Mouse (Mus musculus): ENCODE measurements around the gene Chd4. TPM values are rescaled to one million over a fixed set of nuclear protein-coding genes. Genes with fewer than 3 reads are reported as not detected.
"Not testable (repeated sequence)": the region's sequence is repeated elsewhere in the genome, so short reads cannot be mapped to it uniquely, and the experiment has no call there.

The Chd4 gene
- polyA plus RNA-seq, 1 experiment from 2014 or later, result 123 TPM

- ATAC-seq (ENCODE audit: low FRiP score), result no peak
- H3K4me3 ChIP-seq, result no peak overlapping the region
- no peak overlapping the region for H3K9ac ChIP-seq
- no peak overlapping the region for H3K27ac ChIP-seq
- no peaks in the 10 kb centered on the region for H3K27me3 ChIP-seq
- WGBS, result 89% methylated on average over 15 of the region's 15 CpGs
- H3K9me3 ChIP-seq, result no peaks in the 10 kb centered on the region
- H3K4me1 ChIP-seq (replicated peaks), result peaks cover 40% of the 10 kb centered on the region
- H3K4me2 ChIP-seq, result no peak overlapping the region
- H3K36me3 ChIP-seq, result peaks cover 74% of the 10 kb centered on the region
These were observed 63.2 kb downstream of the Chd4 start for GRCm38 (mm10) chr6:125158944-125159492.

GRCm38 (mm10) chr6:125159773-125160557 lies 64.2 kb downstream of the Chd4 start:
- Histone ChIP-seq H3K4me3 (no peak overlapping the region), H3K36me3 (peaks cover 72% of the 10 kb centered on the region)
- 83% methylated on average over 7 of the region's 7 CpGs for WGBS

GRCm38 (mm10) chr6:125160558-125160853 lies 64.7 kb downstream of the Chd4 start:
- peaks cover 68% of the 10 kb centered on the region for H3K36me3 ChIP-seq
- no peak overlapping the region for H3K27ac ChIP-seq
- ATAC-seq (ENCODE audit: low FRiP score), result no peak
- H3K4me1 ChIP-seq (replicated peaks), result peaks cover 46% of the 10 kb centered on the region
- H3K27me3 ChIP-seq, result no peaks in the 10 kb centered on the region
- H3K4me2 ChIP-seq, result no peak overlapping the region
- H3K4me3 ChIP-seq, result no peak overlapping the region
- 61% methylated on average over 10 of the region's 10 CpGs for WGBS
- no peak overlapping the region; the same call in 1 of the 2 replicates for H3K9ac ChIP-seq
- H3K9me3 ChIP-seq, result no peaks in the 10 kb centered on the region

More at GRCm38 (mm10) chr6:125159773-125160557, 64.2 kb downstream of the Chd4 start:
- Histone ChIP-seq H3K27ac (no peak overlapping the region), H3K27me3 (no peaks in the 10 kb centered on the region), H3K9me3 (no peaks in the 10 kb centered on the region), H3K4me1 (replicated peaks) (peaks cover 46% of the 10 kb centered on the region), H3K4me2 (no peak overlapping the region), H3K9ac (peak overlapping the region; percentile 35; the same call in 1 of the 2 replicates)
- ATAC-seq (ENCODE audit: low FRiP score), result no peak

- H3K4me1 ChIP-seq (replicated peaks), result peaks cover 50% of the 10 kb centered on the region
- peaks cover 62% of the 10 kb centered on the region for H3K36me3 ChIP-seq
- H3K4me3 ChIP-seq, result no peak overlapping the region
- WGBS, result 18% methylated on average over 22 of the region's 22 CpGs
- peak overlapping the region; percentile 24; the same call in 1 of the 2 replicates for H3K9ac ChIP-seq
- H3K9me3 ChIP-seq, result no peaks in the 10 kb centered on the region
- H3K4me2 ChIP-seq, result no peak overlapping the region
- H3K27ac ChIP-seq, result no peak overlapping the region
- no peaks in the 10 kb centered on the region for H3K27me3 ChIP-seq
- ATAC-seq (ENCODE audit: low FRiP score), result no peak
These were observed 65.3 kb downstream of the Chd4 start for GRCm38 (mm10) chr6:125160854-125161760.

- H3K36me3 ChIP-seq, result peaks cover 58% of the 10 kb centered on the region
- ATAC-seq (ENCODE audit: low FRiP score); H3K27me3 ChIP-seq; H3K9ac ChIP-seq; H3K4me3 ChIP-seq; H3K27ac ChIP-seq; H3K9me3 ChIP-seq; H3K4me2 ChIP-seq: not testable (repeated sequence)
- peaks cover 58% of the 10 kb centered on the region for H3K4me1 ChIP-seq (replicated peaks)
- WGBS, result 20% methylated on average over 4 of the region's 5 CpGs
These were observed 66.2 kb downstream of the Chd4 start for GRCm38 (mm10) chr6:125161971-125162370.

- 70% methylated on average over 13 of the region's 16 CpGs for WGBS
- not testable (repeated sequence) for ATAC-seq (ENCODE audit: low FRiP score); H3K4me2 ChIP-seq; H3K9ac ChIP-seq; H3K4me3 ChIP-seq; H3K9me3 ChIP-seq; H3K27me3 ChIP-seq; H3K27ac ChIP-seq
- Histone ChIP-seq H3K36me3 (peaks cover 59% of the 10 kb centered on the region), H3K4me1 (replicated peaks) (peaks cover 58% of the 10 kb centered on the region)
These were observed 67.0 kb downstream of the Chd4 start for GRCm38 (mm10) chr6:125162615-125163305.

GRCm38 (mm10) chr6:125163801-125164657 lies 68.2 kb downstream of the Chd4 start:
- Histone ChIP-seq H3K9ac (peak overlapping the region; percentile 98), H3K4me2 (peak overlapping the region; percentile 97), H3K27me3 (no peaks in the 10 kb centered on the region), H3K36me3 (peaks cover 62% of the 10 kb centered on the region), H3K9me3 (no peaks in the 10 kb centered on the region), H3K4me1 (replicated peaks) (peaks cover 57% of the 10 kb centered on the region), H3K4me3 (peak overlapping the region; percentile 98), H3K27ac (peak overlapping the region; percentile 95)
- ATAC-seq (ENCODE audit: low FRiP score), result no peak
- WGBS, result 6% methylated on average over 20 of the region's 20 CpGs

- Histone ChIP-seq H3K4me2 (peak overlapping the region; percentile 97), H3K4me1 (replicated peaks) (peaks cover 57% of the 10 kb centered on the region), H3K4me3 (peak overlapping the region; percentile 98), H3K36me3 (peaks cover 62% of the 10 kb centered on the region), H3K27me3 (no peaks in the 10 kb centered on the region), H3K27ac (peak overlapping the region; percentile 95), H3K9me3 (no peaks in the 10 kb centered on the region), H3K9ac (peak overlapping the region; percentile 98)
- WGBS, result under 1% methylated on average over 38 of the region's 39 CpGs
- ATAC-seq (ENCODE audit: low FRiP score), result peak; percentile 44
These were observed 69.0 kb downstream of the Chd4 start for GRCm38 (mm10) chr6:125164672-125165327.

- Histone ChIP-seq H3K27ac (peak overlapping the region; percentile 95), H3K9ac (peak overlapping the region; percentile 98), H3K36me3 (peaks cover 62% of the 10 kb centered on the region), H3K4me2 (peak overlapping the region; percentile 97), H3K4me1 (replicated peaks) (peaks cover 57% of the 10 kb centered on the region), H3K27me3 (no peaks in the 10 kb centered on the region), H3K9me3 (no peaks in the 10 kb centered on the region), H3K4me3 (peak overlapping the region; percentile 98)
- WGBS, result under 1% methylated on average over 36 of the region's 36 CpGs
- ATAC-seq (ENCODE audit: low FRiP score), result peak; percentile 91
These were observed 69.6 kb downstream of the Chd4 start for GRCm38 (mm10) chr6:125165328-125165891.

- under 1% methylated on average over 18 of the region's 18 CpGs for WGBS
These were observed 70.4 kb downstream of the Chd4 start, which contains the start of gene Gapdh for GRCm38 (mm10) chr6:125166051-125166751. Gapdh (minus strand) TSS chr6:125166467.

More at GRCm38 (mm10) chr6:125166051-125166751, 70.4 kb downstream of the Chd4 start, which contains the start of gene Gapdh:
- Histone ChIP-seq H3K36me3 (peaks cover 62% of the 10 kb centered on the region), H3K27ac (peak within 1 kb of the TSS; percentile 95), H3K9me3 (no peaks in the 10 kb centered on the region), H3K4me3 (peak within 1 kb of the TSS; percentile 98), H3K4me2 (peak within 1 kb of the TSS; percentile 97), H3K9ac (peak within 1 kb of the TSS; percentile 98), H3K4me1 (replicated peaks) (peaks cover 49% of the 10 kb centered on the region), H3K27me3 (no peaks in the 10 kb centered on the region)
- 0 out of 2 replicates have a peak, but pooled peaks have one; percentile 7 for ATAC-seq (ENCODE audit: low FRiP score)
